8 mouse cellular contexts compared by ENCODE assay signal in the genomic region with DNA sequence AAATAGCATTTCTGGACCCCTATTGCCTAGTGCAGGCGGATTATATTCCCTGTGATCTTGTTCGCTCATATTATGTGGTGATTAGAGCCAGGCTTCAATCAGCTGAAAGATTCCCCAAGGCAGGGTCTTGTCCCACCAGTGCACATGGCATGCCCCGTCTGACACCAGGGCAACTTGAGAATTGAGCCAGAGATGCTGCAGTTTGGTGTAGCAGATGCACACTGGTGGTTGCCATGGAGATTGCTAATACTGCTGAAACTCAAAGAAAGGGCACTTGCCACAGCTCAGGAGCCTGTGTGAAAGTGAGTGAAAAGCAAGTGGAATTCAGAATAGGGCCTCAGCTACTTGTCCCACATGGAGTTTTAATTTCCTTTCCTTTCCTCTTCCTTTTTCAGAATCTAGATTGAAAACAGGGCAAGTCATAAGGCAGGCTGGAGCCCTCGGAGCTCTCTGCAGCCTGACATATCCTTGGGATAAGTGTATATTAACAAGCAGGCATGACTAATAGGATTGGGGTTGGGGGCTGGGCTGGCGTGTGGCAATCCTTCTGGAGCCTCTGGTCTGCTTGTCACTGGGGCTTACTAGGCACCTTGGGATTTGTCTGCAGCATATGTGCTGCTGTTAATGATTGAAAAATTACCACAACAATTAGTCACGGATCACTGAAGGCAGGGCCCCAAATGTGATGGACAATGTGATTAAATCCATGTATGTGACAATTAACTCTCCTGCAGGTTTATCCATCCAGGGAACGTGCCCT.
DNase-seq lines count a peak whose midpoint lies in the region; ATAC-seq and TF ChIP-seq lines count a peak whose summit lies in the region.

No protein-coding gene starts in this region.

- 48% methylated on average over 7 of the region's 7 CpGs for WGBS in kidney, adult 2 months
- WGBS in limb, embryonic 14.5 days = 26% methylated on average over 7 of the region's 7 CpGs

- DNase-seq in Patski (ENCODE audit: low read depth, low spot score) = peak; percentile 64
- DNase-seq in embryo, embryonic 9.5 days (ENCODE audit: extremely low spot score) = peak; percentile 78
- DNase-seq in kidney, adult 2 months = peak; percentile 75
- DNase-seq in limb, embryonic 14.5 days (ENCODE audit: low spot score) = peak; percentile 34
- DNase-seq in gastrocnemius, adult 8-10 months (ENCODE audit: low spot score in 2 of 2) = no peak
- no peak for DNase-seq in frontal cortex, postnatal 14 days (ENCODE audit: low spot score in 2 of 2)
- DNase-seq in cerebellum, adult 11-12 months = no peak
- DNase-seq in cerebellum, adult 8-10 months = no peak

- H3K27ac ChIP-seq in kidney, adult 2 months (ENCODE audit: insufficient read depth, low read depth, low read length) = no peak overlapping the region
- no peak overlapping the region for H3K27ac ChIP-seq in limb, embryonic 14.5 days (replicated peaks; ENCODE audit: low read depth, low read length)

- POLR2A ChIA-PET in Patski (lab: Charles Lee) = interaction anchor here (0.6 kb wide), 1 partner anchor 297 kb away, joined by 4 read pairs; no protein-coding TSS in a partner anchor

- no peak overlapping the region for H3K4me3 ChIP-seq in kidney, adult 2 months (ENCODE audit: insufficient read depth, low read depth, low read length)
- H3K4me3 ChIP-seq in limb, embryonic 14.5 days (replicated peaks; ENCODE audit: low read length) = no peak overlapping the region

- H3K4me2 ChIP-seq in limb, embryonic 14.5 days (replicated peaks; ENCODE audit: low read depth, low read length, severe bottlenecking) = 0 out of 2 replicates have a peak overlapping the region, but pooled peaks have one; percentile 13

- TF ChIP-seq POLR2A in kidney, adult 2 months (IDR thresholded peaks at IDR 0.05; ENCODE audit: low read depth, low read length) = no peak
- TF ChIP-seq POLR2A in limb, embryonic 14.5 days (IDR thresholded peaks at IDR 0.05; ENCODE audit: borderline replicate concordance, extremely low read depth, insufficient read depth, insufficient read length) = no peak

- no peak overlapping the region for H3K9ac ChIP-seq in limb, embryonic 14.5 days (ENCODE audit: low read depth, low read length, severe bottlenecking)

- peaks cover 9% of the 10 kb centered on the region; the same call in 1 of the 2 replicates for H3K4me1 ChIP-seq in kidney, adult 2 months (ENCODE audit: control insufficient read depth, insufficient read depth, low read length)
- peaks cover 10% of the 10 kb centered on the region for H3K4me1 ChIP-seq in limb, embryonic 14.5 days (ENCODE audit: control insufficient read depth, insufficient read depth, low read length)

- no peaks in the 10 kb centered on the region for H3K36me3 ChIP-seq in kidney, adult 2 months (ENCODE audit: control insufficient read depth, insufficient read depth, low read length)
- no peaks in the 10 kb centered on the region for H3K36me3 ChIP-seq in limb, embryonic 14.5 days (ENCODE audit: control insufficient read depth, insufficient read depth, low read length)

- ATAC-seq in Patski = peak; percentile 78
- peak; percentile 60 for ATAC-seq in limb, embryonic 14.5 days (ENCODE audit: low FRiP score, low read depth)

- H3K9me3 ChIP-seq in limb, embryonic 14.5 days (ENCODE audit: control insufficient read depth, low read length) = no peaks in the 10 kb centered on the region

- TF ChIP-seq CTCF in Patski (IDR thresholded peaks at IDR 0.05) = no peak
- no peak for TF ChIP-seq CTCF in kidney, adult 2 months (conservative IDR thresholded peaks at IDR 0.05; ENCODE audit: insufficient read depth, insufficient read length, low read depth, low read length)

- no peaks in the 10 kb centered on the region for H3K27me3 ChIP-seq in Patski
- no peaks in the 10 kb centered on the region for H3K27me3 ChIP-seq in kidney, adult 2 months (replicated peaks; ENCODE audit: control insufficient read depth, insufficient read depth, low read length)
- H3K27me3 ChIP-seq in limb, embryonic 14.5 days (ENCODE audit: control insufficient read depth, insufficient read depth, low read length) = no peaks in the 10 kb centered on the region

- in situ Hi-C loops in Patski (cut with MboI; ENCODE audit: low pct_unique_long_range_greater_than_20kb) = loop anchor here (5.0 to 25.0 kb wide), 4 partner anchors 244 to 1029 kb away; no protein-coding TSS in a partner anchor

- CTCF ChIA-PET in Patski (lab: Charles Lee) = interaction anchor here (0.7 to 1.8 kb wide), 11 partner anchors 8 to 1026 kb away, joined by 3 to 6 read pairs (median 4); no protein-coding TSS in a partner anchor

Comparison
In these comparisons a context has a peak if more than half of its experiments do, and no peak if none do; other contexts are left out.
1. DNase-seq: peak in Patski (single experiment), embryo, embryonic 9.5 days (single experiment), kidney, adult 2 months (single experiment) and limb, embryonic 14.5 days (single experiment); none in gastrocnemius, adult 8-10 months (0 of 2), frontal cortex, postnatal 14 days (0 of 2), cerebellum, adult 11-12 months (single experiment) and cerebellum, adult 8-10 months (single experiment).